Mouse (Mus musculus) heart, embryonic 11.5 days (tissue): Measurements from ENCODE around the gene Cdk19. TPM values are rescaled to one million over a fixed set of nuclear protein-coding genes. Genes with fewer than 3 reads are reported as not detected.

Experiments used
- ATAC-seq: fragments of 200-750 bp; cut with Nextera tagmentation; replicated peaks from 2 replicates; pipeline ENCODE4 v1.8.0; 2017; ENCODE audit warnings: moderate library complexity; ENCODE audit not compliant: insufficient number of reproducible peaks, low FRiP score, low TSS enrichment
- H3K27ac ChIP-seq: fragments of 300-500 bp; sonication (generic); 2 replicates; pipeline ENCODE4 v1.5.1; 2014; ENCODE audit warnings: mild to moderate bottlenecking, low read depth, low read length
- H3K27me3 ChIP-seq: fragments of 300-500 bp; sonication (generic); 2 replicates; pipeline ENCODE4 v1.6.1; 2014; ENCODE audit warnings: mild to moderate bottlenecking, low read length, mixed read lengths; ENCODE audit not compliant: control insufficient read depth, insufficient read depth
- H3K36me3 ChIP-seq: fragments of 300-500 bp; sonication (generic); 2 replicates; pipeline ENCODE4 v1.6.1; 2014; ENCODE audit warnings: mild to moderate bottlenecking, low read length, moderate library complexity, mixed read lengths; ENCODE audit not compliant: control insufficient read depth, insufficient read depth
- H3K4me1 ChIP-seq: fragments of 300-500 bp; sonication (generic); 2 replicates; pipeline ENCODE4 v1.6.1; 2014; ENCODE audit warnings: low read length; ENCODE audit not compliant: control insufficient read depth, insufficient read depth
- H3K4me2 ChIP-seq: fragments of 300-500 bp; sonication (generic); 2 replicates; pipeline ENCODE4 v1.6.1; 2014; ENCODE audit warnings: mild to moderate bottlenecking, moderate library complexity
- H3K4me3 ChIP-seq: fragments of 300-500 bp; sonication (generic); 2 replicates; pipeline ENCODE4 v1.5.1; 2014; ENCODE audit warnings: low read depth, low read length
- H3K9ac ChIP-seq: fragments of 300-500 bp; sonication (generic); 2 replicates; pipeline ENCODE4 v1.6.1; 2014; ENCODE audit warnings: mild to moderate bottlenecking, low read depth, low read length, moderate library complexity
- H3K9me3 ChIP-seq: fragments of 300-500 bp; sonication (generic); replicated peaks from 2 replicates; pipeline ENCODE4 v1.6.1; 2016; ENCODE audit warnings: low read length; ENCODE audit not compliant: control insufficient read depth
- WGBS: fragments of 180-500 bp; shearing (Covaris S2); extraction: QIAGEN DNeasy Blood & Tissue Kit; methylation state at CpG from one replicate; pipeline ENCODE4 v1.1.7; 2014; ENCODE audit not compliant: insufficient replicate concordance; 5-methylcytosine and 5-hydroxymethylcytosine counted together
- polyA plus RNA-seq: library from polyadenylated mRNA; unstranded; fragments of >200 nt; fragmentation: Nextera tagmentation; extraction: Ambion mirVana; gene quantifications from 2 replicates; pipeline ENCODE4 v1.2.1, GENCODE M21; 2014

Cdk19 gene
- polyA plus RNA-seq, 1 experiment from 2014 or later = 6.4 TPM

DNA sequence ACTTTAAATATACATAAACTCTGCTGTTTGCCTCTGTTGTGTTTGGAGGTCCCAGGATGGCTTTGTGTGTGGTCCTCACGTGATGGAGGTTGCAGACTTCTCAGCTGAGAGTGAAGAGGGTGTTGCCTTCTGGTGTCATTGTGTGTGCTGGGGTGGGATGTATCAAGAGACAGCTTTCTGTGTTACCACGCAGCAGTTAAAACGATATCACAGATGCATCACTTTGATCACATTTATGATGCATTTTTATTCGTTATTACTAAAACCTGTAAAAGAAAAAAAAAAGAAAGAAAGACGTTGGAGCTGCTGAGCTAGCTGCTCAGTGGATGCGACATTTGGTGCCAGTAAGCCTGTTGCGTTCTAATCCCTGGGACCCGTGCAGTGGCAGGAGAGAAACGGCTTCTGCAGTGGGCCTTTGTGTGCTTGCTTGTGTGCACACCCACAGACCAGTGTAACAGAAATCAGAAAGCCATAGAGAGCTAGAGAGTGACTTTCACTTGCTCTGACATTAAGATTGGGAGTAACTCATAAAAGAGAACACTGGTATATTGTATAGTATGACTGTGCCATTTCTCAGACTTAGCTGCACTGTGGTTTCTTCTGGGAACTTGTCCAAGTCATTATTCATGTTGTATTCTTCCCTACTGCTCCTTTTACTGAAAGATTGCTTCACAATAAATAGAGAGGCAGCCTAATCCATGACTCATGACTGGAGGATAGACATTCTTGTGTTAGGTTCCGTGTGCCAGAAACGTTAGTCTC, 32.7 kb downstream of the Cdk19 start:
- Histone ChIP-seq H3K27me3 (no peaks in the 10 kb centered on the region), H3K4me3 (no peak overlapping the region), H3K9me3 (no peaks in the 10 kb centered on the region), H3K27ac (no peak overlapping the region), H3K4me2 (no peak overlapping the region; the same call in 1 of the 2 replicates), H3K9ac (no peak overlapping the region), H3K36me3 (no peaks in the 10 kb centered on the region), H3K4me1 (peaks cover 2% of the 10 kb centered on the region; the same call in 1 of the 2 replicates)
- ATAC-seq = no peak
- WGBS = 53% methylated on average over 11 of the region's 11 CpGs

DNA sequence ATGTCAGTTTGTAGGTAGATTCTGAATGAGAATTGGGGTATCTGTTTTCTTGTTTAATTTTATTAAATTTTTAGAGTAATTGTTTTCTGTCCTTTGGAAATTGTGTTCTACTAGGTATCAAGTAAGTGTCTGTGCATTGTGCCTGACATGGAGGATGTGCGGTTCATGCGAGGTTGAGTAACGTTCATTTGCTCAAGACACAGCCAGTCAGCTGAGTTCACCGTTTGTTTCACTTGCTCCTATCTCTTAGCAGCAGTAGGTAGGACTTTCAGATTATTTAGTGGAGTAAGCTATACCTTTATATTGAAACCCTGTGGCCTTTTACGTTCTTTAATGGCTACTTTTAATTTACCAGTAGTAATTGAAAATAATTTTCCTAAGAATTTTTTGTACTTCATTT, 34.4 kb downstream of the Cdk19 start:
- Histone ChIP-seq H3K9me3 (no peaks in the 10 kb centered on the region), H3K4me2 (no peak overlapping the region), H3K27me3 (no peaks in the 10 kb centered on the region), H3K36me3 (no peaks in the 10 kb centered on the region), H3K9ac (no peak overlapping the region), H3K4me3 (no peak overlapping the region), H3K27ac (no peak overlapping the region), H3K4me1 (peaks cover 2% of the 10 kb centered on the region; the same call in 1 of the 2 replicates)
- 86% methylated on average over 5 of the region's 5 CpGs for WGBS
- ATAC-seq = no peak

DNA sequence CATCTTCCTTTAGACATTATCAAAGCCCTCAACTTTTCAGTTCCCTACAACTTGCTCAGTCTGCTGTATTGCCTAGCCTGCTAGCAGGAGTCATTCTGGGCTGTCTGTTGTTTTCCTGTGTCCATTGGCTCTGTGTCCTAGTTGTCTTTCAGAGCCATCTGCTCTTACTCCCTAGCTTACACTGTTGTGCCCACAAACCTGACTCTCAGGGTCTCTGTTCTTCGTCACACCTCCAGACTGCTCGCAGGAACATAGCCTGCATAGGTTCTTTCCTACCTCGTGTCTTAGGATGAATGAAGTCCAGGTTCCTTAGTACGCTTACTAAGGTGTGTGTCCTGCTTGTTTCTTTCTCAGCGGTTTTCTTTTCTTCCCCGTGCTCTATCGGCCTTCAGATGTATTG, 35.5 kb downstream of the Cdk19 start:
- ATAC-seq = no peak
- WGBS = 72% methylated on average over 7 of the region's 7 CpGs
- H3K4me3 ChIP-seq = no peak overlapping the region

DNA sequence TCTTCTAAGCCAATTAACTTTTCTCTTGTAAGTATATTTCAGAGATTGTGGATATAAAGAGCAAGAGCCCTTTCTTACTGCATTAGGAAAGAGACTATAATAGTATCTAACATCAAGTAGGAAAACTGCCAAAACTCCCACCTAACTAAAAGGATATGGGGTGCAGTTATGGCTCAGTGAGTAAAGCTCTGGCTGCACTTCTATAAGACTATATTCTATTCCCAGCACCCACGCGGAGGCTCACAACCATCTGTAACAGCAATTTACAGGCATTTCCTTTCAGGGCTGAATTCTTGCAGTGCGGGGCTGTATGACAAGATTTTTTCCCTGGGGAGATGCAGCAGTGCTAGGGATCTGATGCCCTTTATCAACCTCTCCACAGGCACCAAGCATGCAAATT, 36.9 kb downstream of the Cdk19 start:
- Histone ChIP-seq H3K27me3 (no peaks in the 10 kb centered on the region), H3K9me3 (no peaks in the 10 kb centered on the region), H3K27ac (no peak overlapping the region), H3K36me3 (no peaks in the 10 kb centered on the region), H3K4me2 (no peak overlapping the region), H3K9ac (no peak overlapping the region), H3K4me1 (peaks cover 2% of the 10 kb centered on the region; the same call in 1 of the 2 replicates), H3K4me3 (no peak overlapping the region)
- 91% methylated on average over 3 of the region's 3 CpGs for WGBS
- ATAC-seq = no peak

More for the DNA sequence above, 35.5 kb downstream of the Cdk19 start:
- Histone ChIP-seq H3K36me3 (no peaks in the 10 kb centered on the region), H3K9me3 (no peaks in the 10 kb centered on the region), H3K4me1 (peaks cover 2% of the 10 kb centered on the region; the same call in 1 of the 2 replicates), H3K27me3 (no peaks in the 10 kb centered on the region), H3K9ac (no peak overlapping the region), H3K4me2 (no peak overlapping the region), H3K27ac (no peak overlapping the region)

DNA sequence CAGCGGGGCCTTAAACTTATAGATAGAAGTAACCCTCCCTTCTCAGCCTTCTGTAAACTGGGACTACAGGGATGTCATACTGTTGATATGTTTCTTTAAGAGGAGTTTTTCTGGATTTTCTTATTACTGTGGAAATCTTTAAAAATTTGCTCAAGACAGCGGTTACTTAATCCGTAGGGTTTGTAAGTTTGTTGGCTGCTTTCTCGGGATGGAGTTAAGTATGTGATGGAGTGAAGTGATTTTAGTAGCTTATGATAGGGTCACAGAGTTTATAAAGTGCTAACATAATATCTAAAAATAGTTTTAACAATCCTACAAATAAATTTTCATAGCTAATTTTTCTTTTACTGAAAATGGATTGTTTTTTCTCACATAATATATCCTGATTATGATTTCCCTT, 38.9 kb downstream of the Cdk19 start:
- no peaks in the 10 kb centered on the region for H3K27me3 ChIP-seq
- no peak overlapping the region for H3K27ac ChIP-seq
- H3K4me3 ChIP-seq = no peak overlapping the region
- no peaks in the 10 kb centered on the region for H3K36me3 ChIP-seq
- no peak overlapping the region for H3K4me2 ChIP-seq
- no peaks in the 10 kb centered on the region for H3K4me1 ChIP-seq
- H3K9me3 ChIP-seq = no peaks in the 10 kb centered on the region
- ATAC-seq = no peak
- H3K9ac ChIP-seq = no peak overlapping the region
- 93% methylated on average over 4 of the region's 4 CpGs for WGBS

DNA sequence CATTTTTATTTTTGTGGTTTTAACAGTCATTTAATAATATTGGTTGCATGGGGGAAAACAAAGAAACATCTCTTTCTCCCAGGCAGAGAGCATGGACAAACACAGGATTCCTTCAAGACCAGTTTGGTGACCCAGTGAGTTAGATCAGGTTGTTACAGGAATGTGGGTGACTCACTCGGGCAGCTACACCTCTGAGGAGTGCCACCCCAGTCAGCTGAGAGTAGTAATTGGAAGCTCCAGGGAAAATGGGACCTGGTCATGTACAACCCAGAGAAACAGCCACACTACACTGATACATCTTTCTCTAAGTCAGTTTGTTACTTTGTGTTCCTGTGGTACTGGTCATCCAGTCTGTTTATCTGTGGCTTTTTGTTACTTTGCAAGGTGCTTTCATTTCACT, 40.3 kb downstream of the Cdk19 start:
- Histone ChIP-seq H3K27ac (no peak overlapping the region), H3K4me2 (no peak overlapping the region), H3K27me3 (no peaks in the 10 kb centered on the region), H3K4me1 (no peaks in the 10 kb centered on the region), H3K4me3 (no peak overlapping the region), H3K36me3 (no peaks in the 10 kb centered on the region), H3K9me3 (no peaks in the 10 kb centered on the region), H3K9ac (no peak overlapping the region)
- no peak for ATAC-seq
- WGBS = 59% methylated on average over 1 of the region's 1 CpGs

DNA sequence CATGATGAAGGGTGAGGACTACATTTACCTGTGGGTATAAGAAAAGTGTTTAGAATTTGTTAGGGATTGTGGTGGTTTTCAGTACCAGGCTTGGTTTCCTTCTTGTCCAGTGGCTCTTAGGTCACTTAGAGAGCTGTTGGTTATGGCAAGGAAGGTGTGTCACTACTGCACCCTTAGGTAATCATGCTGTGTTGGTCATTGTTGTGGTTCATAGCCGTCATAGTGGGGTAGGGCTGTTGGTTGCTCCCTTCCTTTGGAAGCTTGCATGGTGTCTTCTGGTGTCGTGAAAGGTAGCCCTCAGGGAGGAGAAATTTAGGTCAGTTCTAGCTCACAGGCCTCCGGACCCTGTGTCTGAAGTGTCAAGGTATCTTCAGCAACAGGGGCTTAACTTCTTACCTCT, 46.0 kb downstream of the Cdk19 start:
- no peaks in the 10 kb centered on the region for H3K36me3 ChIP-seq
- H3K27ac ChIP-seq = no peak overlapping the region
- no peak overlapping the region for H3K4me2 ChIP-seq
- H3K27me3 ChIP-seq = no peaks in the 10 kb centered on the region
- no peak for ATAC-seq
- no peak overlapping the region for H3K4me3 ChIP-seq
- 81% methylated on average over 3 of the region's 3 CpGs for WGBS
- no peak overlapping the region for H3K9ac ChIP-seq
- H3K9me3 ChIP-seq = no peaks in the 10 kb centered on the region
- no peaks in the 10 kb centered on the region for H3K4me1 ChIP-seq

DNA sequence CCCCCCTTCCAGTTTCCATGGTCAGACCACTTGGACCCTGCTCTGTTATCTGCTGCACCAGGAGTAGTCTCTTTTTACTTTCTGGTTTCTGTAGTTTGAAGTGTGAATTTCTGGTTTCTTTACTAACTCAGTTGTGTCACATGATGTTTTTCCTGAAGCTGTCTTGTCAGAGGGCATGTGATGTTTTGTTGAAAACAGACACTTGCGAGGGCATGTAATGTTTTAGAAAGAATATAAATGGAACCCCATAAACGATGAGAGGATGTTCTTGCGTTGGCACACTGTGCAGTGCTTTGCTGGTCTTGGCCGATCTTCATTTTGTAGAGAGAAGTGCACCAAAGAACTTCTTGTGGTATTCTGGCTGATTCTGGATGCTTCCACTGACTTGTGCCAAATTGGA, 46.8 kb downstream of the Cdk19 start:
- ATAC-seq = no peak
- Histone ChIP-seq H3K9me3 (no peaks in the 10 kb centered on the region), H3K9ac (no peak overlapping the region), H3K4me3 (no peak overlapping the region), H3K36me3 (no peaks in the 10 kb centered on the region), H3K4me1 (no peaks in the 10 kb centered on the region), H3K27me3 (no peaks in the 10 kb centered on the region), H3K27ac (no peak overlapping the region), H3K4me2 (no peak overlapping the region)
- 83% methylated on average over 4 of the region's 4 CpGs for WGBS
